Mouse (Mus musculus) cortical plate, adult 2 months (tissue): ENCODE results near the gene Ddx27.

Experiments
- CTCF ChIP-seq: fragments of 200-500 bp; IDR thresholded peaks from 2 replicates; pipeline ENCODE4 v1.5.1; 2011; ENCODE audit warnings: mild to moderate bottlenecking, control low read depth, low read length; ENCODE audit not compliant: insufficient read depth; ENCODE audit errors: extremely low read depth
- POLR2A ChIP-seq: fragments of 200-500 bp; IDR thresholded peaks from 2 replicates; pipeline ENCODE4 v1.6.1; 2011; ENCODE audit warnings: mild to moderate bottlenecking, low read length, control low read depth; ENCODE audit not compliant: insufficient read depth; ENCODE audit errors: extremely low read depth

- TF ChIP-seq CTCF (no peak), POLR2A (peak; percentile 83)
Observed at GRCm38 (mm10) chr2:166995796-166996532, 19.0 kb upstream of the Ddx27 start, which contains the start of gene Stau1.
